Mouse (Mus musculus) liver, embryonic 13.5 days (tissue): ENCODE data around the gene Vmp1. TPM values are rescaled to one million over a fixed set of nuclear protein-coding genes. Genes with fewer than 3 reads are reported as not detected.
A peak's percentile ranks its signal among the peaks of the same experiment; 100 is the strongest.

Experiments
- ATAC-seq: fragments of 200-750 bp; cut with Nextera tagmentation; 2 replicates; pipeline ENCODE4 v1.8.0; 2017; ENCODE audit warnings: low read depth, mild to moderate bottlenecking, moderate number of reproducible peaks, moderate library complexity
- DNase-seq: peaks from one replicate; pipeline ENCODE4 v3.0.0; 2022
- H3K27ac ChIP-seq: fragments of 300-500 bp; sonication (generic); 2 replicates; pipeline ENCODE4 v1.5.1; 2015; ENCODE audit warnings: moderate library complexity, mild to moderate bottlenecking, inconsistent platforms
- H3K27me3 ChIP-seq: fragments of 300-500 bp; sonication (generic); 2 replicates; pipeline ENCODE4 v1.6.1; 2015; ENCODE audit warnings: mild to moderate bottlenecking, inconsistent platforms
- H3K36me3 ChIP-seq: fragments of 300-500 bp; sonication (generic); 2 replicates; pipeline ENCODE4 v1.6.1; 2015; ENCODE audit warnings: mild to moderate bottlenecking, inconsistent platforms
- H3K4me1 ChIP-seq: fragments of 300-500 bp; sonication (generic); replicated peaks from 2 replicates; pipeline ENCODE4 v1.6.1; 2015; ENCODE audit warnings: inconsistent platforms
- H3K4me2 ChIP-seq: fragments of 300-500 bp; sonication (generic); 2 replicates; pipeline ENCODE4 v1.6.1; 2015; ENCODE audit warnings: inconsistent platforms, mild to moderate bottlenecking, moderate library complexity
- H3K4me3 ChIP-seq: fragments of 300-500 bp; sonication (generic); replicated peaks from 2 replicates; pipeline ENCODE4 v1.5.1; 2015; ENCODE audit warnings: mild to moderate bottlenecking, inconsistent platforms
- H3K9ac ChIP-seq: fragments of 300-500 bp; sonication (generic); 2 replicates; pipeline ENCODE4 v1.6.1; 2015; ENCODE audit warnings: mild to moderate bottlenecking, inconsistent platforms
- H3K9me3 ChIP-seq: fragments of 300-500 bp; sonication (generic); replicated peaks from 2 replicates; pipeline ENCODE4 v1.6.1; 2016; ENCODE audit warnings: inconsistent platforms
- WGBS: fragments of 180-500 bp; shearing (Covaris S2); methylation state at CpG from one replicate; pipeline ENCODE4 v1.1.7; 2015; ENCODE audit not compliant: insufficient replicate concordance; 5-methylcytosine and 5-hydroxymethylcytosine counted together
- microRNA counts: library from miRNA; unstranded; fragments of <30 nt; microRNA quantifications from one replicate; lab custom pipeline; 2016
- microRNA-seq: library from miRNA; unstranded; fragments of <30 nt; microRNA quantifications from one replicate; pipeline ENCODE4, GENCODE M21; 2016
- polyA plus RNA-seq: library from polyadenylated mRNA; unstranded; fragments of >200 nt; fragmentation: Nextera tagmentation; extraction: Ambion mirVana; gene quantifications from 2 replicates; pipeline ENCODE4 v1.2.1, GENCODE M21; 2015

Vmp1 gene
- polyA plus RNA-seq, 1 experiment from 2014 or later = 89.2 TPM

- ATAC-seq (peak; percentile 96), DNase-seq (peak; percentile 99)
- Histone ChIP-seq H3K4me2 (peak within 1 kb of the TSS; percentile 73), H3K27me3 (no peaks in the 10 kb centered on the region), H3K9ac (peak within 1 kb of the TSS; percentile 97), H3K27ac (peak within 1 kb of the TSS; percentile 90), H3K4me3 (peak within 1 kb of the TSS; percentile 91), H3K9me3 (no peaks in the 10 kb centered on the region), H3K36me3 (peaks cover 16% of the 10 kb centered on the region), H3K4me1 (peaks cover 43% of the 10 kb centered on the region)
- WGBS = under 1% methylated on average over 43 of the region's 43 CpGs
Measured at GRCm38 (mm10) chr11:86544639-86545299, 138.9 kb downstream of the Vmp1 start, which contains the start of the genes Rps6kb1 and Tubd1. Rps6kb1 (minus strand) TSS chr11:86544805. Tubd1 (plus strand) TSS chr11:86544991.

- peak; percentile 48 for DNase-seq
- Histone ChIP-seq H3K27me3 (no peaks in the 10 kb centered on the region), H3K4me2 (peak overlapping the region; percentile 73), H3K36me3 (peaks cover 11% of the 10 kb centered on the region), H3K9me3 (no peaks in the 10 kb centered on the region), H3K4me1 (peaks cover 44% of the 10 kb centered on the region), H3K4me3 (peak overlapping the region; percentile 91), H3K27ac (peak overlapping the region; percentile 90), H3K9ac (peak overlapping the region; percentile 97)
- under 1% methylated on average over 38 of the region's 50 CpGs for WGBS
- peak; percentile 69 for ATAC-seq
Measured at GRCm38 (mm10) chr11:86543960-86544638, 139.5 kb downstream of the Vmp1 start.

GRCm38 (mm10) chr11:86542851-86543250 is 140.8 kb downstream of the Vmp1 start:
- no peaks in the 10 kb centered on the region for H3K27me3 ChIP-seq
- 89% methylated on average over 1 of the region's 1 CpGs for WGBS
- DNase-seq (no peak), ATAC-seq (no peak)
- H3K27ac ChIP-seq = no peak overlapping the region; the same call in 1 of the 2 replicates
- H3K4me3 ChIP-seq = peak overlapping the region; percentile 91; the same call in 1 of the 2 replicates
- no peaks in the 10 kb centered on the region for H3K9me3 ChIP-seq
- peak overlapping the region; percentile 51 for H3K9ac ChIP-seq
- peak overlapping the region; percentile 41 for H3K4me2 ChIP-seq
- peaks cover 44% of the 10 kb centered on the region for H3K4me1 ChIP-seq
- H3K36me3 ChIP-seq = 0 out of 2 replicates have a peak, but pooled peaks cover 5% of the 10 kb centered on the region

- no peak for ATAC-seq
- H3K27ac ChIP-seq = no peak overlapping the region
- peaks cover 31% of the 10 kb centered on the region for H3K4me1 ChIP-seq
- no peak overlapping the region for H3K4me2 ChIP-seq
- no peak for DNase-seq
- 81% methylated on average over 2 of the region's 2 CpGs for WGBS
- no peaks in the 10 kb centered on the region for H3K27me3 ChIP-seq
- H3K9ac ChIP-seq = no peak overlapping the region
- no peaks in the 10 kb centered on the region for H3K9me3 ChIP-seq
- H3K36me3 ChIP-seq = 0 out of 2 replicates have a peak, but pooled peaks cover 5% of the 10 kb centered on the region
- no peak overlapping the region for H3K4me3 ChIP-seq
Measured at GRCm38 (mm10) chr11:86540476-86540845, 143.2 kb downstream of the Vmp1 start.

GRCm38 (mm10) chr11:86539716-86540475 is 143.7 kb downstream of the Vmp1 start:
- no peak overlapping the region for H3K4me2 ChIP-seq
- no peak overlapping the region for H3K27ac ChIP-seq
- WGBS = 82% methylated on average over 6 of the region's 6 CpGs
- no peaks in the 10 kb centered on the region for H3K9me3 ChIP-seq
- H3K4me3 ChIP-seq = no peak overlapping the region
- H3K9ac ChIP-seq = no peak overlapping the region
- ATAC-seq (no peak), DNase-seq (no peak)
- peaks cover 6% of the 10 kb centered on the region; the same call in 1 of the 2 replicates for H3K36me3 ChIP-seq
- no peaks in the 10 kb centered on the region for H3K27me3 ChIP-seq
- peaks cover 31% of the 10 kb centered on the region for H3K4me1 ChIP-seq

GRCm38 (mm10) chr11:86538786-86539185 is 144.8 kb downstream of the Vmp1 start:
- WGBS = 79% methylated on average over 4 of the region's 4 CpGs
- Histone ChIP-seq H3K4me2 (no peak overlapping the region), H3K9me3 (no peaks in the 10 kb centered on the region), H3K9ac (no peak overlapping the region), H3K36me3 (peaks cover 15% of the 10 kb centered on the region), H3K27ac (no peak overlapping the region), H3K4me1 (peaks cover 31% of the 10 kb centered on the region), H3K4me3 (no peak overlapping the region), H3K27me3 (no peaks in the 10 kb centered on the region)
- DNase-seq = no peak
- ATAC-seq = no peak

- H3K36me3 ChIP-seq = peaks cover 41% of the 10 kb centered on the region
- H3K4me1 ChIP-seq = no peaks in the 10 kb centered on the region
- no peaks in the 10 kb centered on the region for H3K9me3 ChIP-seq
- no peak overlapping the region for H3K27ac ChIP-seq
- no peaks in the 10 kb centered on the region for H3K27me3 ChIP-seq
- WGBS = 82% methylated on average over 5 of the region's 5 CpGs
- no peak for DNase-seq
- no peak for ATAC-seq
- no peak overlapping the region for H3K9ac ChIP-seq
- H3K4me2 ChIP-seq = no peak overlapping the region
- no peak overlapping the region for H3K4me3 ChIP-seq
Measured at GRCm38 (mm10) chr11:86534201-86534910, 149.3 kb downstream of the Vmp1 start.

MicroRNAs encoded within 50 kb of the gene (microRNA counts, 519-probe panel; counts per million panel counts)
- 5,753 counts per million, percentile 70 among the panel's probes with 10 or more counts for microRNA mmu-miR-21 (lab: Ali Mortazavi, UCI)

Small RNA genes lying within 50 kb of the gene (microRNA-seq; reads per million reads assigned to microRNA genes)
- 29,282 reads per million, percentile 99 among the genes with 10 or more reads in this experiment for gene Mir21a

Other genes with a start within 250 kb of the Vmp1 start
- gene Rnft1, start 199.2 kb downstream of the Vmp1 start, polyA plus RNA-seq = 17.8 and 22.6 TPM in 2 replicates
- 30.5 and 34.4 TPM in 2 replicates for gene Rps6kb1, start 139.0 kb downstream of the Vmp1 start, polyA plus RNA-seq
- gene Tubd1, start 138.8 kb downstream of the Vmp1 start, polyA plus RNA-seq = 13.2 and 13.6 TPM in 2 replicates
- gene Ptrh2, start 149 bp upstream of the Vmp1 start, polyA plus RNA-seq = 23.0 and 23.3 TPM in 2 replicates
- gene Cltc, start 73.7 kb upstream of the Vmp1 start, polyA plus RNA-seq = 80.0 and 104 TPM in 2 replicates
- 8.5 and 11.4 TPM in 2 replicates for gene Dhx40, start 123.9 kb upstream of the Vmp1 start, polyA plus RNA-seq